Mouse (Mus musculus): ENCODE results near the gene Wdr72. TPM values are rescaled to one million over a fixed set of nuclear protein-coding genes. Genes with fewer than 3 reads are reported as not detected.

Wdr72 gene
- total and polyA plus RNA-seq, 2 experiments from 2014 or later = 1.7 to 1.9 TPM

DNA sequence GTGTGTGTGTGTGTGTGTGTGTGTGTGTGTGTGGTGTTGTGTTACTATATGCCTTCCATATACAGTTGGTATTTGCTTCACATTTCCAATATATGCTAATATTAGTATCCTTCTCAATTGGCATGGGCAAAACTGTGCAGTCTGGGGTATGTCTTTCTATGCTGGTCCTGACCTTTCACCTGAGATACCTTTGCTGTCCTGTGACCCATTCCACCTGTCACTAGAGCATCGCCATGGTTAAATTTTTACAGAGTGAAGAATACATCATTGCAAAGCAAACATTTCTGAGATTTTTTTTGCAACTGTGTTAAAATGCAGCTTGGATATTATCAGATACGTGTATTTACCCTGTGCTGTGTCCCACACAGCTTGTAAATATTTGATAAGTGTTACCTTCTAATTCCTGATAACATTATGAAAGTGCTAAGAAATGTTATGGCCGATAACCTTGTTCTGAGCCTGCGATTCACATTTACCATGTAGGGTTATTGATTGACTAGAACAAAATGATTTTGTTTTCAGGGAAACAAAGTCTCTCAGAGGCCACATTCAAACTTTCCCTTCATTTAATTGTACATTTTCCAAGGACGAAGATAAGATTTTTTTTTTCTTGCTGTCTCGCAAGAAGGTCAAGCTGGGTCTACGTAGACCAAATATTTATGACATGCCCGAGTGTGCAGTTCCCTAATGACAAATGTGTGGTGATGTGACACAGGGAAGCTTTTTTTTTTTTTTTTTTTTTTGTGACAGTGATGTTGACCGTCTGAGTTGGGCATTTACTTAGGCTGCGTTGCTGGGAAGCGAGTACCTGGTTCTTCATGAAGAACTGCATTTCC, 214.2 kb downstream of the Wdr72 start:
- H3K36me3 ChIP-seq (replicated peaks; ENCODE audit: control insufficient read depth, insufficient read depth, low read length) = no peaks in the 10 kb centered on the region
- TF ChIP-seq EP300 (IDR thresholded peaks at IDR 0.05; ENCODE audit: low read depth) (no peak), CTCF (IDR thresholded peaks at IDR 0.05; ENCODE audit: low read depth) (no peak)
- 71% methylated on average over 11 of the region's 11 CpGs for WGBS
- H3K4me2 ChIP-seq (ENCODE audit: low read depth, low read length) = no peak overlapping the region
- H3K9me3 ChIP-seq (replicated peaks; ENCODE audit: control insufficient read depth, low read length) = no peaks in the 10 kb centered on the region
- no peaks in the 10 kb centered on the region for H3K4me1 ChIP-seq (ENCODE audit: control insufficient read depth, insufficient read depth)
- no peak overlapping the region for H3K27ac ChIP-seq (ENCODE audit: low read depth)
- ATAC-seq (ENCODE audit: insufficient read depth, low read depth) (no peak), DNase-seq (ENCODE audit: low spot score) (no peak)
- no peaks in the 10 kb centered on the region for H3K27me3 ChIP-seq (ENCODE audit: control insufficient read depth, insufficient read depth, low read length)
- H3K9ac ChIP-seq (replicated peaks; ENCODE audit: low read depth, low read length) = no peak overlapping the region
- H3K4me3 ChIP-seq (ENCODE audit: low read depth, low read length) = no peak overlapping the region

GRCm38 (mm10) chr9:74324925-74325295, 214.8 kb downstream of the Wdr72 start:
- no peak for TF ChIP-seq EP300 (IDR thresholded peaks at IDR 0.05; ENCODE audit: low read depth)
- no peak for TF ChIP-seq CTCF (IDR thresholded peaks at IDR 0.05; ENCODE audit: low read depth)
- Histone ChIP-seq H3K36me3 (replicated peaks; ENCODE audit: control insufficient read depth, insufficient read depth, low read length) (no peaks in the 10 kb centered on the region), H3K9ac (replicated peaks; ENCODE audit: low read depth, low read length) (no peak overlapping the region), H3K27ac (ENCODE audit: low read depth) (no peak overlapping the region), H3K4me1 (ENCODE audit: control insufficient read depth, insufficient read depth) (no peaks in the 10 kb centered on the region), H3K27me3 (ENCODE audit: control insufficient read depth, insufficient read depth, low read length) (no peaks in the 10 kb centered on the region), H3K9me3 (replicated peaks; ENCODE audit: control insufficient read depth, low read length) (no peaks in the 10 kb centered on the region), H3K4me2 (ENCODE audit: low read depth, low read length) (no peak overlapping the region), H3K4me3 (ENCODE audit: low read depth, low read length) (no peak overlapping the region)
- 85% methylated on average over 3 of the region's 3 CpGs for WGBS
- DNase-seq (ENCODE audit: low spot score) (no peak), ATAC-seq (ENCODE audit: insufficient read depth, low read depth) (no peak)

DNA sequence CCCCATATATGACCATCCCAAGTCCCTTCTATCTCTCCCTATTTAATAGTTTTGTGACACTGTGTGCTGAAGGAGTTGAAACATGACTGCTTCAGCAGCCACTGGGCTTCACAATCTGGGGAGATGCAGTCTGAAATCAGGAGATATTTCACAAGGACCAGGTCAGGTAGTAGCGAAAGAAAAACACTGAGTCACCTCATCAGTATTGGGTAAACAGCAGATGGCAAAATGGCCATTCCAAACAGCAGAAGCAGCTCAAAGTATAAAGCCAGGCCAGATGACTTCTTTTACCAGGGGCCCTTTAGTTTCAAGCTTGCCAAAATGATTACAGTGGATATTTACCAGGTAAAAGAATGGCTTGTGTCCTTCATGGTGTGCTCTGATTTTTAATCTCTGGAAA, 215.8 kb downstream of the Wdr72 start:
- TF ChIP-seq EP300 (IDR thresholded peaks at IDR 0.05; ENCODE audit: low read depth) (no peak), CTCF (IDR thresholded peaks at IDR 0.05; ENCODE audit: low read depth) (no peak)
- WGBS = 72% methylated on average over 1 of the region's 1 CpGs
- Histone ChIP-seq H3K27ac (ENCODE audit: low read depth) (no peak overlapping the region), H3K9me3 (replicated peaks; ENCODE audit: control insufficient read depth, low read length) (no peaks in the 10 kb centered on the region), H3K4me1 (ENCODE audit: control insufficient read depth, insufficient read depth) (no peaks in the 10 kb centered on the region), H3K9ac (replicated peaks; ENCODE audit: low read depth, low read length) (no peak overlapping the region), H3K27me3 (ENCODE audit: control insufficient read depth, insufficient read depth, low read length) (no peaks in the 10 kb centered on the region), H3K36me3 (replicated peaks; ENCODE audit: control insufficient read depth, insufficient read depth, low read length) (no peaks in the 10 kb centered on the region), H3K4me3 (ENCODE audit: low read depth, low read length) (no peak overlapping the region), H3K4me2 (ENCODE audit: low read depth, low read length) (no peak overlapping the region)
- no peak for DNase-seq (ENCODE audit: low spot score)
- no peak for ATAC-seq (ENCODE audit: insufficient read depth, low read depth)

GRCm38 (mm10) chr9:74328821-74329220, 218.7 kb downstream of the Wdr72 start:
- no peaks in the 10 kb centered on the region for H3K27me3 ChIP-seq (ENCODE audit: control insufficient read depth, insufficient read depth, low read length)
- H3K9me3 ChIP-seq (replicated peaks; ENCODE audit: control insufficient read depth, low read length) = no peaks in the 10 kb centered on the region
- H3K36me3 ChIP-seq (replicated peaks; ENCODE audit: control insufficient read depth, insufficient read depth, low read length) = no peaks in the 10 kb centered on the region
- TF ChIP-seq EP300 (IDR thresholded peaks at IDR 0.05; ENCODE audit: low read depth) (no peak), CTCF (IDR thresholded peaks at IDR 0.05; ENCODE audit: low read depth) (no peak)
- WGBS = 77% methylated on average over 5 of the region's 5 CpGs
- no peak overlapping the region for H3K27ac ChIP-seq (ENCODE audit: low read depth)
- H3K4me2 ChIP-seq (ENCODE audit: low read depth, low read length) = no peak overlapping the region
- ATAC-seq (ENCODE audit: insufficient read depth, low read depth) = no peak
- H3K4me1 ChIP-seq (ENCODE audit: control insufficient read depth, insufficient read depth) = no peaks in the 10 kb centered on the region
- no peak overlapping the region for H3K4me3 ChIP-seq (ENCODE audit: low read depth, low read length)
- DNase-seq (ENCODE audit: low spot score) = no peak
- H3K9ac ChIP-seq (replicated peaks; ENCODE audit: low read depth, low read length) = no peak overlapping the region

- 51% methylated on average over 9 of the region's 9 CpGs for WGBS
- Histone ChIP-seq H3K9me3 (replicated peaks; ENCODE audit: control insufficient read depth, low read length) (no peaks in the 10 kb centered on the region), H3K27me3 (ENCODE audit: control insufficient read depth, insufficient read depth, low read length) (no peaks in the 10 kb centered on the region), H3K4me2 (ENCODE audit: low read depth, low read length) (no peak overlapping the region), H3K36me3 (replicated peaks; ENCODE audit: control insufficient read depth, insufficient read depth, low read length) (no peaks in the 10 kb centered on the region), H3K9ac (replicated peaks; ENCODE audit: low read depth, low read length) (no peak overlapping the region), H3K27ac (ENCODE audit: low read depth) (no peak overlapping the region), H3K4me3 (ENCODE audit: low read depth, low read length) (no peak overlapping the region), H3K4me1 (ENCODE audit: control insufficient read depth, insufficient read depth) (no peaks in the 10 kb centered on the region)
- ATAC-seq (ENCODE audit: insufficient read depth, low read depth) = no peak
- DNase-seq (ENCODE audit: low spot score) = no peak
- TF ChIP-seq CTCF (IDR thresholded peaks at IDR 0.05; ENCODE audit: low read depth) (no peak), EP300 (IDR thresholded peaks at IDR 0.05; ENCODE audit: low read depth) (no peak)
Observed at GRCm38 (mm10) chr9:74330706-74331495, 220.7 kb downstream of the Wdr72 start.
